In the genomic region with DNA sequence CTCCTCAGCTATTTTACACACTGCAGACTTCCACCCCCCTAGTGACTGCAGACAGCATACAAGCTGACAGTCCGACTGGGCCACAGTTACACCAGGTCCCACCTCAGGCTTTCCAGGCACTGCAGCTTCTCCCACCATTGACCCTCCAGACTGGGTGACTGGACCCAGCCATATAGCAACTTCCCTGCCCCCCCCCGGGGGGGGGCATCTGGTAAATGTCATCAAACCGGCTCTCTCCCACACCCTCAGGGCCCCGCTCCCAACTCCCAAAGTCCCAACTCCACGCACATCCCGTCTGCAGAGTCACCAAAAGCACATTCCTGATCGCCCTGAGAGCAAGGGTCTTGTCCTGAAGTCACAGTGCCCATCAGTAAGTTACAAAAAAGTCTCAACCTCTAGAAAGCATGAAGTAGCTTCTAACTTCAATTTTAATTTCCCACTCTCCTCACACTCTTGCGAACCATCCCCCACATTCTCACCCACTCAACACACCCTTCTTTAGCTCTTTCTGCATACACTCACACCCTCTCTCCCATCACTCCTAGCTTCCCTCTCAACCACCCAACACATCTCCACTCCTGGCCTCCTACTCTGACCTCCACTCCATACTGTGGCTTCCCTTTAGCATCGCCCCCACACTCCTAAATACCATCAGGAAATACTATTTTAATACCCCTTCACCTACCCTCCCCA, we compare ENCODE assay signal across 8 mouse cellular contexts. TPM values are rescaled to one million over a fixed set of nuclear protein-coding genes. Genes with fewer than 3 reads are reported as not detected.
DNase-seq lines count a peak whose midpoint lies in the region; ATAC-seq lines count a peak whose summit lies in the region.

No protein-coding gene starts in this region.

- peak overlapping the region; percentile 97 for H3K27ac ChIP-seq in heart, embryonic 15.5 days
- H3K27ac ChIP-seq in hindbrain, embryonic 16.5 days (ENCODE audit: low read depth, low read length), result no peak overlapping the region
- no peak overlapping the region for H3K27ac ChIP-seq in midbrain, embryonic 13.5 days

- ATAC-seq in heart, embryonic 15.5 days (replicated peaks; ENCODE audit: insufficient number of reproducible peaks, insufficient read depth, low FRiP score, low read depth), result no peak
- no peak for ATAC-seq in hindbrain, embryonic 16.5 days
- ATAC-seq in midbrain, embryonic 13.5 days, result no peak

- H3K4me1 ChIP-seq in heart, embryonic 15.5 days (replicated peaks), result peaks cover 61% of the 10 kb centered on the region
- H3K4me1 ChIP-seq in hindbrain, embryonic 16.5 days (ENCODE audit: control insufficient read depth, insufficient read depth, low read depth, low read length), result peaks cover 26% of the 10 kb centered on the region
- H3K4me1 ChIP-seq in midbrain, embryonic 13.5 days (replicated peaks), result peaks cover 44% of the 10 kb centered on the region

- H3K9ac ChIP-seq in heart, embryonic 15.5 days, result peak overlapping the region; percentile 99
- H3K9ac ChIP-seq in hindbrain, embryonic 16.5 days (ENCODE audit: low read depth, low read length), result peak overlapping the region; percentile 90
- peak overlapping the region; percentile 96 for H3K9ac ChIP-seq in midbrain, embryonic 13.5 days (replicated peaks)

- H3K9me3 ChIP-seq in heart, embryonic 15.5 days (replicated peaks), result no peaks in the 10 kb centered on the region
- H3K9me3 ChIP-seq in hindbrain, embryonic 16.5 days (ENCODE audit: control insufficient read depth, low read length), result no peaks in the 10 kb centered on the region
- H3K9me3 ChIP-seq in midbrain, embryonic 13.5 days, result no peaks in the 10 kb centered on the region

- peak overlapping the region; percentile 83 for H3K4me2 ChIP-seq in heart, embryonic 15.5 days
- H3K4me2 ChIP-seq in hindbrain, embryonic 16.5 days (ENCODE audit: low read length), result peak overlapping the region; percentile 66
- peak overlapping the region; percentile 88 for H3K4me2 ChIP-seq in midbrain, embryonic 13.5 days (replicated peaks)

- WGBS in heart, embryonic 15.5 days, result 5% methylated on average over 9 of the region's 9 CpGs
- WGBS in hindbrain, embryonic 16.5 days, result 37% methylated on average over 9 of the region's 9 CpGs
- WGBS in midbrain, embryonic 13.5 days, result 38% methylated on average over 9 of the region's 9 CpGs

- intact Hi-C loops in heart, postnatal 10 days (cut with DNase I), result loop anchor here (1.0 kb wide), 1 partner anchor 17 kb away; no protein-coding TSS in a partner anchor

- H3K4me3 ChIP-seq in heart, embryonic 15.5 days, result peak overlapping the region; percentile 83
- H3K4me3 ChIP-seq in hindbrain, embryonic 16.5 days (ENCODE audit: low read length), result peak overlapping the region; percentile 89
- H3K4me3 ChIP-seq in midbrain, embryonic 13.5 days (replicated peaks), result peak overlapping the region; percentile 89

- no peak for DNase-seq in heart, postnatal 10 days
- DNase-seq in brain, adult 2 months (ENCODE audit: low read depth, low spot score), result peak; percentile 74
- no peak for DNase-seq in right cerebral cortex, postnatal 36 days (ENCODE audit: low spot score in 2 of 2)
- DNase-seq in thymus, postnatal 4 days, result no peak
- no peak for DNase-seq in right cerebral cortex, postnatal 4 days

- no peaks in the 10 kb centered on the region for H3K27me3 ChIP-seq in heart, embryonic 15.5 days
- no peaks in the 10 kb centered on the region for H3K27me3 ChIP-seq in hindbrain, embryonic 16.5 days (replicated peaks; ENCODE audit: control insufficient read depth, insufficient read depth, low read length)
- no peaks in the 10 kb centered on the region for H3K27me3 ChIP-seq in midbrain, embryonic 13.5 days

- 0 out of 2 replicates have a peak, but pooled peaks cover 3% of the 10 kb centered on the region for H3K36me3 ChIP-seq in heart, embryonic 15.5 days
- no peaks in the 10 kb centered on the region for H3K36me3 ChIP-seq in hindbrain, embryonic 16.5 days (ENCODE audit: control insufficient read depth, insufficient read depth, low read length)
- H3K36me3 ChIP-seq in midbrain, embryonic 13.5 days, result no peaks in the 10 kb centered on the region

RNA-seq across cellular contexts. Expression of gene Actn4, which starts 1.6 kb away (rescaled TPM):
- polyA plus RNA-seq in heart, embryonic 15.5 days (2015; fragmentation: Nextera tagmentation; extraction: Ambion mirVana), result 236 and 281 TPM in 2 replicates
- 100 to 1,000 TPM; 173 to 174 TPM for total RNA-seq in heart, postnatal 10 days (2021)
- polyA plus RNA-seq in hindbrain, embryonic 16.5 days (2015; fragmentation: Nextera tagmentation; extraction: Ambion mirVana), result 146 and 172 TPM in 2 replicates
- 120 and 132 TPM in 2 replicates for polyA plus RNA-seq in midbrain, embryonic 13.5 days (2015; fragmentation: Nextera tagmentation; extraction: Ambion mirVana)

RNA-seq across cellular contexts. Expression of gene Eif3k, which starts 21.2 kb away (rescaled TPM):
- 239 and 261 TPM in 2 replicates for polyA plus RNA-seq in heart, embryonic 15.5 days (2015; fragmentation: Nextera tagmentation; extraction: Ambion mirVana)
- 100 to 1,000 TPM; 185 to 188 TPM for total RNA-seq in heart, postnatal 10 days (2021)
- 282 and 295 TPM in 2 replicates for polyA plus RNA-seq in hindbrain, embryonic 16.5 days (2015; fragmentation: Nextera tagmentation; extraction: Ambion mirVana)
- 318 and 323 TPM in 2 replicates for polyA plus RNA-seq in midbrain, embryonic 13.5 days (2015; fragmentation: Nextera tagmentation; extraction: Ambion mirVana)

RNA-seq across cellular contexts. Expression of gene Map4k1, which starts 21.4 kb away (rescaled TPM):
- 2.8 and 7.6 TPM in 2 replicates for polyA plus RNA-seq in heart, embryonic 15.5 days (2015; fragmentation: Nextera tagmentation; extraction: Ambion mirVana)
- total RNA-seq in heart, postnatal 10 days (2021), result 1 to 10 TPM; 2.0 to 2.2 TPM
- 10.7 and 13.8 TPM in 2 replicates for polyA plus RNA-seq in hindbrain, embryonic 16.5 days (2015; fragmentation: Nextera tagmentation; extraction: Ambion mirVana)
- 4.5 and 5.0 TPM in 2 replicates for polyA plus RNA-seq in midbrain, embryonic 13.5 days (2015; fragmentation: Nextera tagmentation; extraction: Ambion mirVana)
